Mouse (Mus musculus) adrenal gland, postnatal 25 days (tissue): ENCODE measurements around the gene Tbc1d20. TPM values are rescaled to one million over a fixed set of nuclear protein-coding genes. Genes with fewer than 3 reads are reported as not detected.

ENCODE experiments used
- DNase-seq: peaks from one replicate; pipeline ENCODE4 v3.0.0; 2021; ENCODE audit warnings: mixed read lengths
- total RNA-seq: library from RNA; stranded (reverse); gene quantifications from 2 replicates; pipeline ENCODE4 v1.2.3, GENCODE M21; 2021

Tbc1d20 gene
- total RNA-seq, 1 experiment from 2014 or later = 117 TPM

- no peak for DNase-seq
Observed at GRCm38 (mm10) chr2:152359616-152360015, 66.0 kb downstream of the Tbc1d20 start.

- DNase-seq = peak; percentile 68
Observed at GRCm38 (mm10) chr2:152360271-152360775, 66.7 kb downstream of the Tbc1d20 start.

- no peak for DNase-seq
Observed at GRCm38 (mm10) chr2:152361193-152361592, 67.6 kb downstream of the Tbc1d20 start.

Other genes with a start within 250 kb of the Tbc1d20 start
- gene Scrt2, start 212.3 kb upstream of the Tbc1d20 start, total RNA-seq = 0.36 TPM in 1 of 2 replicates, not detected in the other
- 131 and 337 TPM in 2 replicates for gene Srxn1, start 188.3 kb upstream of the Tbc1d20 start, total RNA-seq
- 3.6 and 5.0 TPM in 2 replicates for gene Tcf15, start 150.3 kb upstream of the Tbc1d20 start, total RNA-seq
- gene Csnk2a1, start 67.0 kb upstream of the Tbc1d20 start, total RNA-seq = 107 and 109 TPM in 2 replicates
- gene Rbck1, start 38.8 kb downstream of the Tbc1d20 start, total RNA-seq = 113 and 126 TPM in 2 replicates
- gene Trib3, start 50.2 kb downstream of the Tbc1d20 start, total RNA-seq = 10.6 and 19.7 TPM in 2 replicates
- 2.1 and 3.2 TPM in 2 replicates for gene Nrsn2, start 82.8 kb downstream of the Tbc1d20 start, total RNA-seq
- gene Sox12, start 104.2 kb downstream of the Tbc1d20 start, total RNA-seq = 17.0 and 22.8 TPM in 2 replicates
- 7.6 and 8.3 TPM in 2 replicates for gene Zcchc3, start 121.2 kb downstream of the Tbc1d20 start, total RNA-seq
- not detected in 2 replicates for gene 6820408C15Rik, start 121.8 kb downstream of the Tbc1d20 start, total RNA-seq
- not detected in 2 replicates for gene Defb23, start 170.8 kb downstream of the Tbc1d20 start, total RNA-seq
- not detected in 2 replicates for gene Defb20, start 183.2 kb downstream of the Tbc1d20 start, total RNA-seq
- not detected in 2 replicates for gene Defb22, start 196.3 kb downstream of the Tbc1d20 start, total RNA-seq
- not detected in 2 replicates for gene Defb26, start 217.9 kb downstream of the Tbc1d20 start, total RNA-seq
- not detected in 2 replicates for gene Defb28, start 224.4 kb downstream of the Tbc1d20 start, total RNA-seq
- gene Defb29, start 246.3 kb downstream of the Tbc1d20 start, total RNA-seq = not detected in 2 replicates